Mouse (Mus musculus) intestine, embryonic 16.5 days (tissue): ENCODE measurements at regions not wholly inside any gene's neighbourhood (a gene's known extent, or its start where the extent isn't known, plus 50 kb on each side); places are given as distances from the start of the nearest gene placed in this dataset.
A peak's percentile ranks its signal among the peaks of the same experiment; 100 is the strongest.

ENCODE experiments used
- ATAC-seq: fragments of 200-750 bp; cut with Nextera tagmentation; 2 replicates; pipeline ENCODE4 v1.8.0; 2017; ENCODE audit warnings: moderate TSS enrichment, moderate library complexity
- H3K27ac ChIP-seq: fragments of 300-500 bp; sonication (generic); 2 replicates; pipeline ENCODE4 v1.5.1; 2014; ENCODE audit warnings: mild to moderate bottlenecking, low read length
- H3K27me3 ChIP-seq: fragments of 300-500 bp; sonication (generic); replicated peaks from 2 replicates; pipeline ENCODE4 v1.6.1; 2014; ENCODE audit warnings: low read length, control low read depth, mixed read lengths; ENCODE audit not compliant: control insufficient read depth, insufficient read depth
- H3K36me3 ChIP-seq: fragments of 300-500 bp; sonication (generic); 2 replicates; pipeline ENCODE4 v1.6.1; 2014; ENCODE audit warnings: low read length, control low read depth; ENCODE audit not compliant: control insufficient read depth, insufficient read depth
- H3K4me1 ChIP-seq: fragments of 300-500 bp; sonication (generic); 2 replicates; pipeline ENCODE4 v1.6.1; 2014; ENCODE audit warnings: low read length, control low read depth, mixed read lengths; ENCODE audit not compliant: control insufficient read depth, insufficient read depth
- H3K4me2 ChIP-seq: fragments of 300-500 bp; sonication (generic); 2 replicates; pipeline ENCODE4 v1.6.1; 2014; ENCODE audit warnings: low read depth, low read length, control low read depth
- H3K4me3 ChIP-seq: fragments of 300-500 bp; sonication (generic); 2 replicates; pipeline ENCODE4 v1.5.1; 2014; ENCODE audit warnings: mild to moderate bottlenecking, low read length
- H3K9ac ChIP-seq: fragments of 300-500 bp; sonication (generic); 2 replicates; pipeline ENCODE4 v1.6.1; 2014; ENCODE audit warnings: low read depth, low read length
- H3K9me3 ChIP-seq: fragments of 300-500 bp; sonication (generic); 2 replicates; pipeline ENCODE4 v1.6.1; 2016; ENCODE audit warnings: low read length, control low read depth; ENCODE audit not compliant: control insufficient read depth
- WGBS: fragments of 180-500 bp; shearing (Covaris S2); extraction: QIAGEN DNeasy Blood & Tissue Kit; methylation state at CpG from one replicate; pipeline ENCODE4 v1.1.7; 2014; 5-methylcytosine and 5-hydroxymethylcytosine counted together

GRCm38 (mm10) chr14:55301996-55302395, 80.2 kb downstream of the Dhrs2 start:
- no peaks in the 10 kb centered on the region for H3K27me3 ChIP-seq
- no peak overlapping the region for H3K9ac ChIP-seq
- no peak overlapping the region for H3K4me2 ChIP-seq
- WGBS, result 27% methylated on average over 2 of the region's 2 CpGs
- H3K36me3 ChIP-seq, result no peaks in the 10 kb centered on the region
- H3K4me1 ChIP-seq, result no peaks in the 10 kb centered on the region
- H3K27ac ChIP-seq, result no peak overlapping the region
- no peaks in the 10 kb centered on the region for H3K9me3 ChIP-seq
- H3K4me3 ChIP-seq, result no peak overlapping the region
- ATAC-seq, result no peak

GRCm38 (mm10) chr14:55313615-55314014, 91.8 kb downstream of the Dhrs2 start:
- no peaks in the 10 kb centered on the region for H3K9me3 ChIP-seq
- ATAC-seq, result no peak
- H3K9ac ChIP-seq, result no peak overlapping the region
- no peak overlapping the region for H3K4me3 ChIP-seq
- no peaks in the 10 kb centered on the region for H3K36me3 ChIP-seq
- no peaks in the 10 kb centered on the region for H3K27me3 ChIP-seq
- WGBS, result 68% methylated on average over 6 of the region's 6 CpGs
- H3K27ac ChIP-seq, result no peak overlapping the region
- H3K4me1 ChIP-seq, result no peaks in the 10 kb centered on the region
- H3K4me2 ChIP-seq, result no peak overlapping the region

GRCm38 (mm10) chr14:55323897-55324296, 102.1 kb downstream of the Dhrs2 start:
- no peak overlapping the region for H3K4me3 ChIP-seq
- H3K9ac ChIP-seq, result no peak overlapping the region
- no peaks in the 10 kb centered on the region for H3K4me1 ChIP-seq
- H3K4me2 ChIP-seq, result no peak overlapping the region
- no peaks in the 10 kb centered on the region for H3K36me3 ChIP-seq
- no peaks in the 10 kb centered on the region for H3K27me3 ChIP-seq
- no peak overlapping the region for H3K27ac ChIP-seq
- ATAC-seq, result no peak
- no peaks in the 10 kb centered on the region for H3K9me3 ChIP-seq

- no peak overlapping the region for H3K4me3 ChIP-seq
- WGBS, result 53% methylated on average over 3 of the region's 3 CpGs
- no peak overlapping the region for H3K27ac ChIP-seq
These were observed 102.5 kb downstream of the Dhrs2 start for GRCm38 (mm10) chr14:55324335-55324734.

GRCm38 (mm10) chr14:55333812-55334211, 112.0 kb downstream of the Dhrs2 start:
- Histone ChIP-seq H3K4me1 (0 out of 2 replicates have a peak, but pooled peaks cover 2% of the 10 kb centered on the region), H3K9me3 (no peaks in the 10 kb centered on the region), H3K4me2 (no peak overlapping the region), H3K4me3 (no peak overlapping the region), H3K9ac (no peak overlapping the region), H3K36me3 (no peaks in the 10 kb centered on the region), H3K27ac (no peak overlapping the region), H3K27me3 (no peaks in the 10 kb centered on the region)
- WGBS, result 39% methylated on average over 3 of the region's 3 CpGs
- ATAC-seq, result peak; percentile 52; the same call in 1 of the 2 replicates

More at GRCm38 (mm10) chr14:55324335-55324734, 102.5 kb downstream of the Dhrs2 start:
- no peaks in the 10 kb centered on the region for H3K36me3 ChIP-seq
- H3K9ac ChIP-seq, result no peak overlapping the region
- H3K4me1 ChIP-seq, result no peaks in the 10 kb centered on the region
- no peak for ATAC-seq
- H3K4me2 ChIP-seq, result no peak overlapping the region
- no peaks in the 10 kb centered on the region for H3K27me3 ChIP-seq
- H3K9me3 ChIP-seq, result no peaks in the 10 kb centered on the region

- H3K4me1 ChIP-seq, result 0 out of 2 replicates have a peak, but pooled peaks cover 2% of the 10 kb centered on the region
- no peaks in the 10 kb centered on the region for H3K27me3 ChIP-seq
- H3K4me3 ChIP-seq, result no peak overlapping the region
- no peak for ATAC-seq
- 86% methylated on average over 7 of the region's 7 CpGs for WGBS
- no peak overlapping the region for H3K9ac ChIP-seq
- no peak overlapping the region for H3K27ac ChIP-seq
- no peaks in the 10 kb centered on the region for H3K9me3 ChIP-seq
- no peak overlapping the region for H3K4me2 ChIP-seq
- H3K36me3 ChIP-seq, result no peaks in the 10 kb centered on the region
These were observed 112.5 kb downstream of the Dhrs2 start for GRCm38 (mm10) chr14:55334305-55334704.

- H3K9me3 ChIP-seq, result no peaks in the 10 kb centered on the region
- WGBS, result 98% methylated on average over 1 of the region's 1 CpGs
- ATAC-seq, result no peak
- no peak overlapping the region for H3K4me3 ChIP-seq
- H3K9ac ChIP-seq, result no peak overlapping the region
- no peaks in the 10 kb centered on the region for H3K36me3 ChIP-seq
- no peak overlapping the region for H3K27ac ChIP-seq
- no peaks in the 10 kb centered on the region for H3K27me3 ChIP-seq
- 0 out of 2 replicates have a peak, but pooled peaks cover 2% of the 10 kb centered on the region for H3K4me1 ChIP-seq
- H3K4me2 ChIP-seq, result no peak overlapping the region
These were observed 113.8 kb downstream of the Dhrs2 start for GRCm38 (mm10) chr14:55335586-55335985.

GRCm38 (mm10) chr14:55336451-55337195, 114.8 kb downstream of the Dhrs2 start:
- Histone ChIP-seq H3K27ac (no peak overlapping the region), H3K4me2 (no peak overlapping the region), H3K36me3 (no peaks in the 10 kb centered on the region), H3K9me3 (no peaks in the 10 kb centered on the region), H3K9ac (no peak overlapping the region), H3K4me3 (no peak overlapping the region), H3K27me3 (no peaks in the 10 kb centered on the region), H3K4me1 (0 out of 2 replicates have a peak, but pooled peaks cover 2% of the 10 kb centered on the region)
- WGBS, result 47% methylated on average over 5 of the region's 5 CpGs
- no peak for ATAC-seq

- no peak overlapping the region for H3K27ac ChIP-seq
- H3K4me1 ChIP-seq, result 0 out of 2 replicates have a peak, but pooled peaks cover 2% of the 10 kb centered on the region
- no peak overlapping the region for H3K4me2 ChIP-seq
- 66% methylated on average over 9 of the region's 9 CpGs for WGBS
- no peak overlapping the region for H3K4me3 ChIP-seq
- H3K27me3 ChIP-seq, result no peaks in the 10 kb centered on the region
- no peaks in the 10 kb centered on the region for H3K36me3 ChIP-seq
- no peaks in the 10 kb centered on the region for H3K9me3 ChIP-seq
- no peak for ATAC-seq
- H3K9ac ChIP-seq, result no peak overlapping the region
These were observed 116.2 kb downstream of the Dhrs2 start for GRCm38 (mm10) chr14:55338010-55338409.

- no peak overlapping the region for H3K4me2 ChIP-seq
- no peak overlapping the region for H3K9ac ChIP-seq
- no peak overlapping the region for H3K4me3 ChIP-seq
- 36% methylated on average over 7 of the region's 7 CpGs for WGBS
- no peak for ATAC-seq
- H3K9me3 ChIP-seq, result no peaks in the 10 kb centered on the region
- H3K27me3 ChIP-seq, result no peaks in the 10 kb centered on the region
- no peaks in the 10 kb centered on the region for H3K36me3 ChIP-seq
- 0 out of 2 replicates have a peak, but pooled peaks cover 2% of the 10 kb centered on the region for H3K4me1 ChIP-seq
- no peak overlapping the region for H3K27ac ChIP-seq
These were observed 116.7 kb downstream of the Dhrs2 start for GRCm38 (mm10) chr14:55338500-55338899.
